Mouse (Mus musculus): ENCODE data around the gene Gm20509.
"Not testable (repeated sequence)": the region's sequence is repeated elsewhere in the genome, so short reads cannot be mapped to it uniquely, and the experiment has no call there.

Gm20509 gene

GRCm38 (mm10) chr9:73103159-73103879 is 1.0 kb downstream of the Gm20509 start:
- peak; percentile 44 to 45 for DNase-seq

- no peak for DNase-seq
Measured at GRCm38 (mm10) chr9:73103880-73104198, 1.6 kb downstream of the Gm20509 start.

- DNase-seq: no peak
Measured at GRCm38 (mm10) chr9:73105141-73105540, 2.9 kb downstream of the Gm20509 start.

- DNase-seq: no peak
Measured at GRCm38 (mm10) chr9:73105771-73106170, 3.5 kb downstream of the Gm20509 start.

- DNase-seq: peak; percentile 87 to 90
Measured at GRCm38 (mm10) chr9:73112919-73113906, 10.9 kb downstream of the Gm20509 start, which contains the start of gene Rsl24d1. Gene Rsl24d1, plus strand, starts transcription at chr9:73113426.

- not testable (repeated sequence) for DNase-seq
Measured at GRCm38 (mm10) chr9:73116704-73117103, 14.4 kb downstream of the Gm20509 start.

GRCm38 (mm10) chr9:73118012-73118411 is 15.7 kb downstream of the Gm20509 start:
- DNase-seq: no peak

GRCm38 (mm10) chr9:73121735-73122134 is 19.5 kb downstream of the Gm20509 start:
- DNase-seq: peak; percentile 9 to 21

GRCm38 (mm10) chr9:73125043-73125570 is 22.8 kb downstream of the Gm20509 start:
- DNase-seq: no peak

GRCm38 (mm10) chr9:73127457-73127856 is 25.2 kb downstream of the Gm20509 start:
- DNase-seq: no peak

GRCm38 (mm10) chr9:73129875-73130274 is 27.6 kb downstream of the Gm20509 start:
- no peak for DNase-seq

- DNase-seq: no peak
Measured at GRCm38 (mm10) chr9:73130529-73130928, 28.3 kb downstream of the Gm20509 start.

- DNase-seq: no peak
Measured at GRCm38 (mm10) chr9:73137341-73137886, 35.1 kb downstream of the Gm20509 start.

- no peak for DNase-seq
Measured at GRCm38 (mm10) chr9:73154347-73154746, 52.1 kb downstream of the Gm20509 start.

GRCm38 (mm10) chr9:73157968-73158367 is 55.7 kb downstream of the Gm20509 start:
- DNase-seq: no peak

- peak in 1 of 2 experiments; percentile 41 for DNase-seq
Measured at GRCm38 (mm10) chr9:73159265-73159664, 57.0 kb downstream of the Gm20509 start.

GRCm38 (mm10) chr9:73162571-73163333 is 60.5 kb downstream of the Gm20509 start:
- peak; percentile 83 to 94 for DNase-seq

- peak; percentile 44 to 47 for DNase-seq
Measured at GRCm38 (mm10) chr9:73165631-73166030, 63.4 kb downstream of the Gm20509 start.
